Mouse (Mus musculus) thymus, adult 2 months (tissue): Measurements from ENCODE around the gene Cbx7. TPM values are rescaled to one million over a fixed set of nuclear protein-coding genes. Genes with fewer than 3 reads are reported as not detected.

ENCODE experiments used
- DNase-seq: peaks from one replicate; pipeline ENCODE4 v3.0.0; 2021
- H3K27ac ChIP-seq: fragments of 200-500 bp; 2 replicates; pipeline ENCODE4 v1.5.1; 2012; ENCODE audit warnings: low read length, control low read depth; ENCODE audit not compliant: control insufficient read depth, insufficient read depth
- H3K27me3 ChIP-seq: fragments of 200-500 bp; 2 replicates; pipeline ENCODE4 v1.6.1; 2012; ENCODE audit warnings: mild to moderate bottlenecking, low read length, moderate library complexity, mixed read lengths; ENCODE audit not compliant: control insufficient read depth, insufficient read depth
- H3K36me3 ChIP-seq: fragments of 200-500 bp; 2 replicates; pipeline ENCODE4 v1.6.1; 2012; ENCODE audit warnings: mild to moderate bottlenecking, low read length, moderate library complexity; ENCODE audit not compliant: control insufficient read depth, insufficient read depth
- H3K4me1 ChIP-seq: fragments of 200-500 bp; replicated peaks from 2 replicates; pipeline ENCODE4 v1.6.1; 2012; ENCODE audit warnings: low read length; ENCODE audit not compliant: control insufficient read depth, insufficient read depth
- H3K4me3 ChIP-seq: fragments of 200-500 bp; 2 replicates; pipeline ENCODE4 v1.5.1; 2012; ENCODE audit warnings: mild to moderate bottlenecking, low read length, control low read depth, moderate library complexity; ENCODE audit not compliant: control insufficient read depth, insufficient read depth
- CTCF ChIP-seq: fragments of 200-500 bp; IDR thresholded peaks from 2 replicates; pipeline ENCODE4 v1.5.1; 2012; ENCODE audit warnings: mild to moderate bottlenecking, control low read depth, low read length, moderate library complexity, borderline replicate concordance; ENCODE audit not compliant: control insufficient read depth, poor library complexity, insufficient read depth; ENCODE audit errors: extremely low read depth
- POLR2A ChIP-seq: fragments of 200-500 bp; IDR thresholded peaks from 2 replicates; pipeline ENCODE4 v1.6.1; 2012; ENCODE audit warnings: mild to moderate bottlenecking, low read length, control low read depth, moderate library complexity; ENCODE audit not compliant: control insufficient read depth, poor library complexity, insufficient read depth; ENCODE audit errors: extremely low read depth
- WGBS: fragments of 180-500 bp; shearing (Covaris S2); methylation state at CpG from one replicate; pipeline ENCODE4 v1.1.7; 2018; 5-methylcytosine and 5-hydroxymethylcytosine counted together
- polyA plus RNA-seq: library from polyadenylated mRNA; depleted of rRNA; stranded (reverse); fragments of >200 nt; gene quantifications from 2 replicates; pipeline ENCODE4 v1.2.3, GENCODE M21; 2012

Gene Cbx7
- polyA plus RNA-seq, 1 experiment, result 72.6 TPM

DNA sequence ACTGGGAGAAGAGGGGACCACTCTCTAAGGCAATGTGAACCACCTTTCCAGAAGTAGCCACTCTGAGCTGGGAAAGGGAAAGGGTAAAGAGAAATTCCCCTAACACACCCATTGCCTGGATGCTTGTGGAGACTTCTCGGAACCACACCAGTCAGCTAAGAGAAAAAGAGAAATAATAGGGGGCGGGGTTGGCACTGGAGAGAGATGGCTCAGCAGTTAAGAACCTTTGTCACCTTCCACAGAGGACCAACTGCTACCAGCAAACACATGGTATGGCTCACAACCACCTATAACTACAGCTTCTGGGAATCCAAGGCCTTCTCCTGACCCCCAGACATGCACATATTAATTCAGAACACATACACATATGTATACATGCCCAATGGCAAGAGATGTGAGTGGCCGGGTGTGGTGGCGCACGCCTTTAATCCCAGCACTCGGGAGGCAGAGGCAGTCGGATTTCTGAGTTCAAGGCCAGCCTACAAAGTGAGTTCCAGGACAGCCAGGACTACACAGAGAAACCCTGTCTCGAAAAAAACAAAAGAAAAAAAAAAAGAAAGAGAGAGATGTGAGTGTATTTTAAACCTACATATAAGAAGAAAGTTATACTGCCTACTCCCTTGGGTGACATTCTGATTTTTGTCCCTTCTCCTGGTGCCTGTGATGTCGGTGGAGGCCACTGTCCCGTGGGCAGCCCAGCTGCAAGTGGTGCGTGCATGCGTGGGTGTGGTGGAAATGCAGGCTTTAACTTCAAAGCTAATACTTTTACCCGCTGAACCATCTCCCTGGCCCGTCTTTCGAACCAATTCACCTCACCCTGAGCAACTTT, 77.7 kb downstream of the Cbx7 start:
- DNase-seq, result no peak
- TF ChIP-seq CTCF, result no peak
- no peak for TF ChIP-seq POLR2A
- peaks cover 17% of the 10 kb centered on the region for H3K36me3 ChIP-seq
- no peaks in the 10 kb centered on the region for H3K27me3 ChIP-seq
- peak overlapping the region; percentile 93 for H3K27ac ChIP-seq
- 4% methylated on average over 15 of the region's 15 CpGs for WGBS
- H3K4me1 ChIP-seq, result peaks cover 34% of the 10 kb centered on the region
- peak overlapping the region; percentile 91 for H3K4me3 ChIP-seq

DNA sequence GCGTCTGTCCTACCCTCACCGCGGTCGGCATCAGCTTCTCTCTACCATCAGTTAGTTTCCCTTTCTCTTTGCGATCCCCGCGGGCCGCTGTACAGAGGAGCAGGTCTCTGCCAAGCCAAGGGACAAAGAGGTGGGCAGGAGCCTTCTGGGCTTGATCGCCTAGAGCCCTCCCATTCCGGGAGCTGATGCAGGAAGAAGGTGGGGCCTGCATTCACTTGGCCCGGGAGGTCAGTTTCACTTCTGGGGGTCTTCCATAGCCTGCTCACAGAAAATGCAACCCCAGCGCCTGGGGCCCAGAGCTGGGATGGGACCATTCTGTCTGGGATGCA, 78.7 kb downstream of the Cbx7 start:
- Histone ChIP-seq H3K4me1 (peaks cover 34% of the 10 kb centered on the region), H3K4me3 (peak overlapping the region; percentile 91), H3K36me3 (peaks cover 8% of the 10 kb centered on the region; the same call in 1 of the 2 replicates), H3K27ac (peak overlapping the region; percentile 93), H3K27me3 (no peaks in the 10 kb centered on the region)
- under 1% methylated on average over 12 of the region's 12 CpGs for WGBS
- peak; percentile 71 for DNase-seq
- TF ChIP-seq POLR2A (peak; percentile 75; the same call in 1 of the 2 replicates), CTCF (no peak)

DNA sequence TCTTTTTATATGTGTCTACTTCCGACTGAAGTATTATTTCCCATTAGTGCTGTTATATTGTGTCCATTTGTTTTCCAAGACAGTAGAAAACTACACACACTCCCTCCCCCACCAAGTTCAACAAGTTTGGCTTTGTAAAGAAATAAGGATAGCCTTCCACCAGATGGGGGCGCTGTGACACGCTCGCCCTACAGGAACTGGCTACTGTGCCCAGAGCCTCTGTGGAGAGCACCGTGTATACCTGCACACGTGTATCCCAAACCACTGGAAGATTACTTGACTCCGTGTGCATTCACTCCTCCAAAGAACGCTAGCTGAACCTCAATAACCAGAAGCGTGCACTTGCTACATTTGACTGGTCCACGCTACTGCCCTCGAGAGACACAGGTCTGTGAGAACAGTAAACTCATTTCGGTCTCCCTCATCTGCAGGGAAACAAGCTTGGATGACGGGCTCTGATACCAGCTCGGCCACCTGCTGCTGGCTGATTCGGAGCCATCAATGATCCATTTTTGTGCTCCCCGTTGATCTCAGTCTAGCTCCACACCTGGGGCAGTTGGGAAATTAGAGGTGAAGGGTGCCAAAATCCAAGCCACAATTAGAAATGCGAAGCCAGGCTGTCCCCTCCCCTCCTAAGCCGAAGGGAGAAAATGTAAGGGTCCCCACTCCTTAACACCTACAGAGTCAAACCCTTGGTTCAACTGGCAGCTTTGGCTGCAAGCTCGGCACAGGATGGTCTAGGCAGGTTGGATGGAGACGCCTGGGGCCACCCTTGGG, 79.3 kb downstream of the Cbx7 start, which contains the start of gene Apobec3:
Gene Apobec3 (plus strand): TSS at position 224 of the 777 bp plus-strand sequence.
- DNase-seq, result peak; percentile 86
- H3K36me3 ChIP-seq, result peaks cover 6% of the 10 kb centered on the region; the same call in 1 of the 2 replicates
- peaks cover 32% of the 10 kb centered on the region for H3K4me1 ChIP-seq
- under 1% methylated on average over 20 of the region's 20 CpGs for WGBS
- peak within 1 kb of the TSS; percentile 93 for H3K27ac ChIP-seq
- H3K4me3 ChIP-seq, result peak within 1 kb of the TSS; percentile 91
- no peak for TF ChIP-seq POLR2A
- TF ChIP-seq CTCF, result peak; percentile 83; the same call in 1 of the 2 replicates
- H3K27me3 ChIP-seq, result no peaks in the 10 kb centered on the region

DNA sequence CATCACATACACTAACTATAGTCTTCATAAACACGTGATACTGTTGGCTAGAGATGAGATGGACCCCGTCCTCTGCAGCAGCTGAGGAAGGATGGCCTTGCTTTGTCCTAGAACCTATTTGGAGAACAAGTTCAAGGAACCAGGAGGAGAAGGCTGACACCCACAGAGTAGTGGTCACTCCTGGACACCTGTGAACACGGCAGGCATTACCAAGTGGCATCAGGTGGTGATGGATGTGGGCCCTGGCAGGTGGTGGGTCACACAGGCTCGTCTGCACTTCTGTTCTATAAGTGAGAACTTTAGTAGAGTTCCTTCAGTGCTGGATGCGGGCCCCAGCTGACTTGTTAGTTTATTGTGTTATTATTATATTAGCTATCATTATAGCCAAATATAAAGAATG, 86.1 kb downstream of the Cbx7 start:
- no peak overlapping the region for H3K4me3 ChIP-seq
- DNase-seq, result no peak
- TF ChIP-seq POLR2A (no peak), CTCF (no peak)
- peaks cover 5% of the 10 kb centered on the region for H3K4me1 ChIP-seq
- 91% methylated on average over 5 of the region's 5 CpGs for WGBS
- H3K27ac ChIP-seq, result no peak overlapping the region
- no peaks in the 10 kb centered on the region for H3K27me3 ChIP-seq
- H3K36me3 ChIP-seq, result no peaks in the 10 kb centered on the region

DNA sequence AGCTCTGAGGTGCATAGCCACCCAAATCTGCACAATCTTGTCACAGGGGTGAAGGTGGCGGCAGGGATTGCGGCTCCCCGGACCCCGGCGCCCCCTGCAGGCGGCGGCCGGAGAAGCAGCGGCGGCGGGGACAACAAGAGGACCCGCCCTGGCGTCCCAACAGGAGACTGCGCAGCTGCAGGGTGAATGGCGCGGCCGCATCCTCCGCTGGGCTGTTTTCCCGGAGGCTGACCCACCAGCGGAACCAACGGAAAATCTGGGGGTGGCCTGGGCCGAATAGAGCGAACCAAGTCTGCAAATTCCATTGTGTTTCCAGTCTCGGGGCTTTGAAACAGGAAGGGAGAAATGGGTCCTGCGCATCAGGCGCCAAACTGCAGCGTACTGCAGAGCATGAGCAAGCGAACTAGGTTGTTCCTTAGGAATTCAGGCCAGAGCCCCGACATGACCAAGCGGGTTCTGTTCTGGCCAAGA, 87.5 kb downstream of the Cbx7 start:
- peak; percentile 94 for DNase-seq
- Histone ChIP-seq H3K27me3 (no peaks in the 10 kb centered on the region), H3K36me3 (no peaks in the 10 kb centered on the region), H3K4me1 (peaks cover 5% of the 10 kb centered on the region), H3K4me3 (peak overlapping the region; percentile 91), H3K27ac (no peak overlapping the region)
- under 1% methylated on average over 30 of the region's 30 CpGs for whole genome bisulfite sequencing
- TF ChIP-seq POLR2A (0 out of 2 replicates have a peak, but pooled peaks have one; percentile 33), CTCF (peak; percentile 97)

DNA sequence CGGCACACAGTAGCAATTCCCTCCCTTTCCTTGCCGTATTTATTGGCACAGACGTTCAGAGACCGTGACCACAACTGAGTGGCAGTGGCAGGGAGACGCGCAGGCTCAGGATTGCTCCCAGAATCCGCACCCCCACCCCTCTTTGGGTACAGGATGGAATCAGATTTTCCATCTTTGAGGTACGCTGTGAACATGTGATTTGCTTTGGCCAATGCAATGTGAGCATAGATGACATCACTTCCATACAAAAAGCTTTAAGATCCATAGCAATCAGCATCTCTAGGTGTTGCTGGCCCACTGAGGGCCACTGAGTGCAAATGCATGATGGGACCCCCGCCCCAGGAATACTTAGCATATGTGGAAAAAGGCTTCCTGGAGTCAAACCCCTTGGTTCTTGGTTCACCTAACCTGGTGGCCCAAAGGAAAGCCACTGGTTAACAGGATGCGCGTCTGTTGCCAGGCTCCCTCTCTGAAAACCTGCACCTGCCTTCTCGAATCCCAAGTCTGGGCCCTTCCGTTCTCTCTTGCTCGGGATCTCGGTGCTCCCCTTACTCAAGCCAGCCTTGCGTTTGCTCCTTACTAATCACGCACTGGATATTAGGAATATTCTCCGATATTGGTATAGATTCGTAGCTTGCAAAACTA, 88.2 kb downstream of the Cbx7 start:
- peaks cover 5% of the 10 kb centered on the region for H3K4me1 ChIP-seq
- H3K27me3 ChIP-seq, result no peaks in the 10 kb centered on the region
- no peak overlapping the region for H3K27ac ChIP-seq
- peak; percentile 9 for DNase-seq
- H3K4me3 ChIP-seq, result no peak overlapping the region
- H3K36me3 ChIP-seq, result no peaks in the 10 kb centered on the region
- 31% methylated on average over 19 of the region's 19 CpGs for WGBS
- TF ChIP-seq CTCF (no peak), POLR2A (no peak)
